Mouse (Mus musculus): ENCODE data around the gene Mllt10. TPM values are rescaled to one million over a fixed set of nuclear protein-coding genes. Genes with fewer than 3 reads are reported as not detected.
A peak's percentile ranks its signal among the peaks of the same experiment; 100 is the strongest.

The Mllt10 gene
- polyA plus RNA-seq, 1 experiment from 2014 or later, result 33.5 TPM

DNA sequence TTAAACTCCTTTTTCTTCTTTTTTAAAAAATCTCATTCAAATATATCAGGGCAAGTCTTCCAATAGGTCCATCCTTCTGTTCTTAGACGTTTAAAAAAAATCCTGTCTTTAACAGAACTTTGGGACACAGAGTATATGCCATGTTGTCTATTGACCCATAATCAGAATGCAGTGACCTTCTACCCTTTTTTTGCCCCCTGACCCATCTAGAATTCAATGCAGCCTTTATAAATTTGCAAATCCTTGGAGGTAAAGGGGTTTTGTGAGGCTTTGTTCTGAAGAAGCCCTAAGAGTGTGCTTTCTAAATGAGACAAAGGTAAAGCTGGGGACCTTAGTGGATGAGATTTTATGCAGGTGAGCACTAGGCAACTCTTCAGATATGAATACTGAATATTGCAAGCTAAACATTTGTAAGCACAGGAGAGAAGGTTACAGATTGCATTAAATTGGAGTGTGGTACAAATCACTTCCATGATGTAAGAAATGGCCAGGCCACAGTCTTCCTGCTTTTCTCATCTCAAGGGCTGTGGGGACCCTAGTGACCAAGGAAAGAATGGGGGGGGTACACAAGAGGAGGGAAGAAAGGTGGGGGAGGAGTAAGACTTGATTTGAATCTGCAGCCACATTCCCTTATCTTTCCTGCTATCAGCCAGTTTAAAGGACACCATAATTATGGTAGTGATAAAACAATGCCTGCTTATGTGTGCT is 1.6 kb upstream of the Mllt10 start:
- no peak for ATAC-seq (ENCODE audit: low FRiP score, low TSS enrichment)
- H3K36me3 ChIP-seq (ENCODE audit: control insufficient read depth, insufficient read depth, low read length), result no peaks in the 10 kb centered on the region
- H3K27me3 ChIP-seq (ENCODE audit: control insufficient read depth, insufficient read depth, low read length), result no peaks in the 10 kb centered on the region
- no peak overlapping the region for H3K4me3 ChIP-seq (replicated peaks; ENCODE audit: low read depth, low read length)
- WGBS, result 8% methylated on average over 1 of the region's 1 CpGs
- DNase-seq, result peak; percentile 37
- H3K4me1 ChIP-seq (ENCODE audit: control insufficient read depth, insufficient read depth, low read length), result peaks cover 52% of the 10 kb centered on the region
- peak overlapping the region; percentile 46 for H3K27ac ChIP-seq (replicated peaks; ENCODE audit: low read depth, low read length)
- peak overlapping the region; percentile 23 for H3K4me2 ChIP-seq (ENCODE audit: low read length)
- 0 out of 2 replicates have a peak overlapping the region, but pooled peaks have one; percentile 10 for H3K9ac ChIP-seq (replicated peaks; ENCODE audit: low read length)
- no peaks in the 10 kb centered on the region for H3K9me3 ChIP-seq (ENCODE audit: control insufficient read depth, low read length)

DNA sequence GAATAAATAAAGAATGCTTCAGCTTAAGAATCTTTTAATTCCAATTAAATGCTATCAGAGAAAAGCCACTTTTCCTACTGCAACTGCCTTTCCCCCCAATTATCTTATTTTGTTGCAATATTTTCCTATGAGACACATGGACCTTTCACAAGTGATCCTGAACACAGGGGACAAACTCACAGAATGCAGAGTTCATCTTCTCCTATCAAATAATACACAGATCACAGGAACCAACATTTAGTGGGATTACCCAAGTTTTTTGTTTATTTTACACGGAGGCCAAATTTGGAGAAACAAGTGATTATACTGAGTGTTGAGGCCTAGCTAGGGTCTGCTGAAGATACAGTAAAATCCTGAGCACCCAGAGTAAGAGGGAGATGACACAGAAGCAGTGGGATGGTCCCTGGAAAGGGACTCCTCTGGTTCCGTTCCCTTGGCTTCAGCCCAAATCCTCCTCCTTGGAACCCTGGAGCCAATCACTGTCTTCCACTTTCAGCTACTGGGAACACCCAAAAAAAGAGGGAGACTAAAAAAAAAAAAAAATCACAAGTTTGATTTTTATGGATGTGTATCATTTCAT is 996 bp upstream of the Mllt10 start:
- H3K4me2 ChIP-seq (ENCODE audit: low read length), result peak overlapping the region; percentile 98
- H3K9me3 ChIP-seq (ENCODE audit: control insufficient read depth, low read length), result no peaks in the 10 kb centered on the region
- no peaks in the 10 kb centered on the region for H3K27me3 ChIP-seq (ENCODE audit: control insufficient read depth, insufficient read depth, low read length)
- peaks cover 52% of the 10 kb centered on the region for H3K4me1 ChIP-seq (ENCODE audit: control insufficient read depth, insufficient read depth, low read length)
- 24% methylated on average over 2 of the region's 2 CpGs for WGBS
- H3K9ac ChIP-seq (replicated peaks; ENCODE audit: low read length), result no peak overlapping the region; the same call in 1 of the 2 replicates
- no peaks in the 10 kb centered on the region for H3K36me3 ChIP-seq (ENCODE audit: control insufficient read depth, insufficient read depth, low read length)
- DNase-seq (peak; percentile 76), ATAC-seq (ENCODE audit: low FRiP score, low TSS enrichment) (no peak)
- peak overlapping the region; percentile 46 for H3K27ac ChIP-seq (replicated peaks; ENCODE audit: low read depth, low read length)
- H3K4me3 ChIP-seq (replicated peaks; ENCODE audit: low read depth, low read length), result no peak overlapping the region

DNA sequence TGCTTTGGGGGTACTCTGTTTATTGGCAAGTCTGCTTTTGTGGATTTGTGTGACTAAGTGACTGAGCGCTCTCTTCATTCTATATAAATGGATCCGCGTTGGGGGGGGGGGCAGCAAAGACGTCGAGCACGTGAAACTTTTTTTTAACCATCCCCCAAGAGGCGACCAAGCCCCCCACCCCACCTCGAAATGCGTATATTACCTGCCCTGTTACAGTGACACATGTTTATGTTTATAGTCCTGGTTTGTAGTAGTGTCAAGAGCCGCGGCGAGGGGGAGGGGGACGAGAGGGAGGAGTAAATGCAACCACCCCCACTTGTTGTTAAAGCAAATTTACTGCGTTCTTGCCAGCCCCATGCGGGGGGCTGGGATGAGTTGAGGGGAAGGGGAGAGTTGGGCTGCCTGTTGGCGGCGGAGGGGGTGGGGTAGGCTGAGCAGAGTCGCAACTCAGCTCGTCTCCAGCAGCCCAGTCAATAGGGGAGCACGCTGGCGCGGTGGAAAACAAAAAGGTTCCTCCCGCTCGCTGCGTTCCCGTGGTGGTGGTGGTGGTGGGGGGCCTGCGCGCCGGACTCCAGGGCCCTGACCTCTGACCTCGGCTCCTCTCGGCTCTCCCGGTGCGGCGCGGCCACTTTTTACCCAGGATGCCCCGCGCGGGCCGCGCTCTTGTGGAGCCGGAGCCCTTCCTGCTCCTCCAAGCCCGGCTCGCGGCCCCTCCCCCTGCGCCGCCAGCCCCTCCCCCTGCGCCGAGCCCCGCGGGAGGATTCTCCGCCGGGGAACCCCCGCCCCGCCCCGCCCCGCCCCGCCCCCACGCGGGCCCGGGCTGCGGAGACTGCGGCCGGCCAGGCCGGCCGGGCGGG is 1.1 kb downstream of the Mllt10 start:
- peak; percentile 97 for DNase-seq
- no peaks in the 10 kb centered on the region for H3K36me3 ChIP-seq (ENCODE audit: control insufficient read depth, insufficient read depth, low read length)
- H3K9ac ChIP-seq (replicated peaks; ENCODE audit: low read length), result peak overlapping the region; percentile 96
- no peaks in the 10 kb centered on the region for H3K9me3 ChIP-seq (ENCODE audit: control insufficient read depth, low read length)
- ATAC-seq (ENCODE audit: low FRiP score, low TSS enrichment), result peak; percentile 91
- H3K27ac ChIP-seq (replicated peaks; ENCODE audit: low read depth, low read length), result peak overlapping the region; percentile 100
- H3K27me3 ChIP-seq (ENCODE audit: control insufficient read depth, insufficient read depth, low read length), result no peaks in the 10 kb centered on the region
- H3K4me1 ChIP-seq (ENCODE audit: control insufficient read depth, insufficient read depth, low read length), result peaks cover 38% of the 10 kb centered on the region
- under 1% methylated on average over 50 of the region's 66 CpGs for WGBS
- H3K4me2 ChIP-seq (ENCODE audit: low read length), result peak overlapping the region; percentile 98
- H3K4me3 ChIP-seq (replicated peaks; ENCODE audit: low read depth, low read length), result peak overlapping the region; percentile 58

DNA sequence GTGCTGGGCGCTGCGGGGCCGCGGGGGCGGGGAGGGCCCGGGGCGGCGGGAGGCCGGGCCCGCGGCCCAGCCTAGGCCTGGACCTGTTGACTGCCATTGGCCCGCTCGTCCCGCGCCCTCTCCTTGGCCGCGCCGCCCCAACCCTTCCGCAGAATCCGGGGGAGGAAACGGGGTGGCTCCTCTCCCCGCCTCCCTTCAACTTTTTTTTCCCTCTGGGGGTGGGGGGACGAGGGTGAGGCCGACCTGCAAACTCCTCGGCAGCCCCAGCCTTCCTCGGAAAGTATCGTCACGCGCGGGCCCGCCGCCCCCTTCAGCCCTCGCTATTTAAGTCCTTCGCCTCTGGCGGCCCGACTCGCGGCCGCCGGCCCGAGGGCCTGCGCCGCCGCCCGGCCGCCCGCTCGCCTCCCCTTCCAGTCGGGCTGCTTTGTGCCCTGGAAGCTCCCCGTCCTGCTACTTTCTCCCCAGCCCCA is 1.8 kb downstream of the Mllt10 start:
- Histone ChIP-seq H3K27me3 (ENCODE audit: control insufficient read depth, insufficient read depth, low read length) (no peaks in the 10 kb centered on the region), H3K4me3 (replicated peaks; ENCODE audit: low read depth, low read length) (peak overlapping the region; percentile 58), H3K36me3 (ENCODE audit: control insufficient read depth, insufficient read depth, low read length) (no peaks in the 10 kb centered on the region), H3K4me1 (ENCODE audit: control insufficient read depth, insufficient read depth, low read length) (peaks cover 31% of the 10 kb centered on the region), H3K9ac (replicated peaks; ENCODE audit: low read length) (peak overlapping the region; percentile 96), H3K27ac (replicated peaks; ENCODE audit: low read depth, low read length) (peak overlapping the region; percentile 100), H3K9me3 (ENCODE audit: control insufficient read depth, low read length) (no peaks in the 10 kb centered on the region), H3K4me2 (ENCODE audit: low read length) (peak overlapping the region; percentile 98)
- peak; percentile 94 for ATAC-seq (ENCODE audit: low FRiP score, low TSS enrichment)
- peak; percentile 91 for DNase-seq
- WGBS, result under 1% methylated on average over 43 of the region's 50 CpGs

DNA sequence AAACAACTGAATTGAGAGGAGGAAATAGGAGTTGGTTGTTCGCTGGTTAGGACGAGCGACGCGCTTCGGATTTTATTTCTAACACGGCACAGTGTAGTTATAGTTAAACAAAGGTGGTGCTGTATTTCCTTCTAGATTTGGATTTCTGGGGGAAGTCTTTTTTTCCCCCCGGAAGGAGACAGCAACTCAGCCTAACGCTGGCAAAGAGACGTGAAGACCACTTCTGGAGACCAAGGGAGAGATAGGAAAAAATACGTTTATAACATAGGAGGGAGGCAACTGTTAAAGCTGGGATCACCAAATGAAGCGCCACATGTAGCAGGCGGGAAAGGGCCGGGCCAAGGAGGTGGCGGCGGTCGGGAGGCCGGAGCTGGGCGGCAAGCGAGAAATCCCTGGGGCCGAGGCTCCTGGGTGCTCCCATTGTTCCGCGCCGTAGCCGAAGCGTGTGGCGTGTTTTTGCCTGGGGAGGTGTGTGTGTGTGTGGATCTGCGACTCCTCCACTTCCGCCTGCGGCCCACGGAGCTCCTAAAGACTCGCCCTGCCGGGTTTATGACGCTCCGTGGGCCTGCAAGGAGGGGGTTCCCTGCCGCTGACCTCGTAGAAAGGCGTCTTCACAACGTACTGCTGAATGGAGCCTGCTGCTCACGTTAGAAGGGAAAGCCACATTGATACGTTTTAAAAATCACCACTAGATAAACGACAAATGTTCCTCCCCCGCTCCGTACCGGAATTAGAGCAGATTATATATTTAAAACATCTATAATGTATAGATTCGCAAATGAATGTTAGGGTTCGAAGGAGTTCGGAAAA is 2.5 kb downstream of the Mllt10 start:
- DNase-seq, result peak; percentile 77
- peak overlapping the region; percentile 96 for H3K9ac ChIP-seq (replicated peaks; ENCODE audit: low read length)
- H3K27ac ChIP-seq (replicated peaks; ENCODE audit: low read depth, low read length), result peak overlapping the region; percentile 100
- no peaks in the 10 kb centered on the region for H3K36me3 ChIP-seq (ENCODE audit: control insufficient read depth, insufficient read depth, low read length)
- WGBS, result under 1% methylated on average over 48 of the region's 48 CpGs
- peaks cover 24% of the 10 kb centered on the region for H3K4me1 ChIP-seq (ENCODE audit: control insufficient read depth, insufficient read depth, low read length)
- peak overlapping the region; percentile 58 for H3K4me3 ChIP-seq (replicated peaks; ENCODE audit: low read depth, low read length)
- no peaks in the 10 kb centered on the region for H3K9me3 ChIP-seq (ENCODE audit: control insufficient read depth, low read length)
- no peaks in the 10 kb centered on the region for H3K27me3 ChIP-seq (ENCODE audit: control insufficient read depth, insufficient read depth, low read length)
- ATAC-seq (ENCODE audit: low FRiP score, low TSS enrichment), result no peak
- H3K4me2 ChIP-seq (ENCODE audit: low read length), result peak overlapping the region; percentile 98

DNA sequence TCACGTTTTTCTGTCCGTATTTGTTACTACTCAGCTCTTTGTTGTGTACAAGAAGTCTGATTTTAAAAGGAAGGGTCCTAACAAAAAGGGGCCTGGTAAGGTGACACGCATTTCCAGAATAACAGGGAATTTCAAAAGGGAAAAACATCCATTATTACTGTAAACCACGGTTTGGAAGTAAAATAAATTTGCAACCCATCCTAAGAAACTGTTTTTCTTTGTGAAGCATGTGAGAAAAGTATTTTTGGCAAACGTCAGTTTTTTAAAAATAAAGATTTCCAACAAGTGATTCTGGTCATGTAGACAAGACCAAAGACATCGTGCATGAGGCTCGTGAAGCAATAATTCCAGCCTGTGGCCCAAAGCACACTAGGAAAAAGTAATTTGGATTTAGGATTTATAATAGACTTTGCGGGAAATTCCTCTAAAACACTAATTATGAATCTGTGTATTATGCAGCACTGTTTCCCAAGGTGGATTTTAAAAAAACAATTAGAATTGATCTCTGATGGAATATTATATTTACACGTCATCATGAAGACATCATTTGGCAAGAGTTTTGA is 3.2 kb downstream of the Mllt10 start:
- ATAC-seq (ENCODE audit: low FRiP score, low TSS enrichment) (no peak), DNase-seq (peak; percentile 62)
- Histone ChIP-seq H3K9ac (replicated peaks; ENCODE audit: low read length) (peak overlapping the region; percentile 96), H3K27me3 (ENCODE audit: control insufficient read depth, insufficient read depth, low read length) (no peaks in the 10 kb centered on the region), H3K4me3 (replicated peaks; ENCODE audit: low read depth, low read length) (peak overlapping the region; percentile 58), H3K4me2 (ENCODE audit: low read length) (peak overlapping the region; percentile 98), H3K9me3 (ENCODE audit: control insufficient read depth, low read length) (no peaks in the 10 kb centered on the region), H3K36me3 (ENCODE audit: control insufficient read depth, insufficient read depth, low read length) (no peaks in the 10 kb centered on the region), H3K27ac (replicated peaks; ENCODE audit: low read depth, low read length) (peak overlapping the region; percentile 100), H3K4me1 (ENCODE audit: control insufficient read depth, insufficient read depth, low read length) (peaks cover 21% of the 10 kb centered on the region)
- 5% methylated on average over 9 of the region's 9 CpGs for WGBS

DNA sequence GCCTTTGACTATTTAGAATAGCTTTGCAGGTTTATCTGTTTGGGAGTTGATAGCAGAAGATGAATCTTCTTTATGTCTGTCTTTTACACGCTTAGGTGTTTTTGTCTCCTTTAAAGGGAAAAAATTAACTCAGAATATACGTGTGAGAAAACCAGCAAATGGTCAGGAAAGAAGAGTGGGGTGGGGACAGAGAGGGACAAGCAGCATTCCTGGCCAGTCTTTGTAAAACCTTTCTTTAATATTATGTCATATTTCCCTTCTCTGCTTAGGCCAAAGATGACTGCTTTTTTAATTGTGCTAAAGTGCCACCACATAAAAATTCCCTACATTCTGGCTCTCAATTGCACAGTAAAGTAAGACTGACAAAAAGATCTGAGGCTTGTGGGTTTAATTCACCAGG is 4.0 kb downstream of the Mllt10 start:
- no peaks in the 10 kb centered on the region for H3K36me3 ChIP-seq (ENCODE audit: control insufficient read depth, insufficient read depth, low read length)
- H3K4me3 ChIP-seq (replicated peaks; ENCODE audit: low read depth, low read length), result no peak overlapping the region; the same call in 1 of the 2 replicates
- H3K9me3 ChIP-seq (ENCODE audit: control insufficient read depth, low read length), result no peaks in the 10 kb centered on the region
- no peak overlapping the region for H3K27ac ChIP-seq (replicated peaks; ENCODE audit: low read depth, low read length)
- H3K4me2 ChIP-seq (ENCODE audit: low read length), result peak overlapping the region; percentile 98
- peaks cover 12% of the 10 kb centered on the region for H3K4me1 ChIP-seq (ENCODE audit: control insufficient read depth, insufficient read depth, low read length)
- DNase-seq (peak; percentile 40), ATAC-seq (ENCODE audit: low FRiP score, low TSS enrichment) (no peak)
- H3K9ac ChIP-seq (replicated peaks; ENCODE audit: low read length), result no peak overlapping the region
- 14% methylated on average over 2 of the region's 2 CpGs for WGBS
- no peaks in the 10 kb centered on the region for H3K27me3 ChIP-seq (ENCODE audit: control insufficient read depth, insufficient read depth, low read length)

DNA sequence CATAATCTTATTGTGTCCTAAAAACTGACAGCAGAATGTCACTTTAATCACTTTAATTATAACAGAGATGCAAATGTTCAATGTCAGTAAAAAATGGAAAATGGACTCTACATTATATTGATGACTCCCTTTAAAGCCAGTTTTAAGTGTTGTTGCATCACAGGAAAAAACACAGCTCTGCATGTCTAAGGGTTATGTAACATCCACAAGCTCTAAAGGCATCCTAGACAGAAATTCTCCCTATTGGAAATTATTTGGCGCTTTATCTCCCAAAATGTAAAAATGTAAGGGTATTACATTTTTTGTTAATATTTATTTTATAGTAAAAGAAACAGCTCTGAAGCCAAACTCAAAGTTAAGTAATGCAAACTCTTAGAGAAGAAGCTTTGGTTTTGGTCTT is 4.9 kb downstream of the Mllt10 start:
- Histone ChIP-seq H3K4me1 (ENCODE audit: control insufficient read depth, insufficient read depth, low read length) (peaks cover 8% of the 10 kb centered on the region), H3K36me3 (ENCODE audit: control insufficient read depth, insufficient read depth, low read length) (no peaks in the 10 kb centered on the region), H3K4me2 (ENCODE audit: low read length) (no peak overlapping the region), H3K9ac (replicated peaks; ENCODE audit: low read length) (no peak overlapping the region), H3K27ac (replicated peaks; ENCODE audit: low read depth, low read length) (no peak overlapping the region), H3K9me3 (ENCODE audit: control insufficient read depth, low read length) (no peaks in the 10 kb centered on the region), H3K27me3 (ENCODE audit: control insufficient read depth, insufficient read depth, low read length) (no peaks in the 10 kb centered on the region), H3K4me3 (replicated peaks; ENCODE audit: low read depth, low read length) (no peak overlapping the region)
- ATAC-seq (ENCODE audit: low FRiP score, low TSS enrichment), result no peak
- WGBS, result 68% methylated on average over 1 of the region's 1 CpGs
- DNase-seq, result peak; percentile 18

Measured in midbrain, embryonic 14.5 days (tissue).